Mouse (Mus musculus) hindbrain, postnatal 0 days (tissue): ENCODE measurements at regions not wholly inside any gene's neighbourhood (a gene's known extent, or its start where the extent isn't known, plus 50 kb on each side); places are given as distances from the start of the nearest gene placed in this dataset.

Source experiments
- ATAC-seq: fragments of 200-750 bp; cut with Nextera tagmentation; 2 replicates; pipeline ENCODE4 v1.8.0; 2017; ENCODE audit warnings: mild to moderate bottlenecking, moderate TSS enrichment, moderate library complexity
- DNase-seq: peaks from one replicate; pipeline ENCODE4 v3.0.0-alpha.2; 2015; ENCODE audit warnings: low spot score
- H3K27ac ChIP-seq: fragments of 300-500 bp; sonication (generic); 2 replicates; pipeline ENCODE4 v1.5.1; 2014; ENCODE audit warnings: mild to moderate bottlenecking
- H3K27me3 ChIP-seq: fragments of 300-500 bp; sonication (generic); 2 replicates; pipeline ENCODE4 v1.6.1; 2014; ENCODE audit warnings: low read length, mixed read lengths; ENCODE audit not compliant: insufficient read depth
- H3K36me3 ChIP-seq: fragments of 300-500 bp; sonication (generic); 2 replicates; pipeline ENCODE4 v1.6.1; 2014; ENCODE audit warnings: low read length, mixed read lengths; ENCODE audit not compliant: insufficient read depth
- H3K4me1 ChIP-seq: fragments of 300-500 bp; sonication (generic); 2 replicates; pipeline ENCODE4 v1.6.1; 2014; ENCODE audit warnings: antibody characterized with exemption, low read length, mixed read lengths; ENCODE audit not compliant: insufficient read depth
- H3K4me2 ChIP-seq: fragments of 300-500 bp; sonication (generic); 2 replicates; pipeline ENCODE4 v1.6.1; 2014; ENCODE audit warnings: low read depth, mild to moderate bottlenecking, low read length, moderate library complexity, mixed read lengths
- H3K4me3 ChIP-seq: fragments of 300-500 bp; sonication (generic); 2 replicates; pipeline ENCODE4 v1.5.1; 2014; ENCODE audit warnings: low read length
- H3K9ac ChIP-seq: fragments of 300-500 bp; sonication (generic); replicated peaks from 2 replicates; pipeline ENCODE4 v1.6.1; 2014; ENCODE audit warnings: mild to moderate bottlenecking, low read length, moderate library complexity, mixed read lengths
- H3K9me3 ChIP-seq: fragments of 300-500 bp; sonication (generic); 2 replicates; pipeline ENCODE4 v1.6.1; 2016; ENCODE audit warnings: low read length, mixed read lengths
- CTCF ChIP-seq: IDR thresholded peaks from 2 replicates; pipeline ENCODE4 v1.5.1; 2016; ENCODE audit warnings: antibody characterized with exemption, control low read depth, low read depth
- WGBS: fragments of 180-500 bp; shearing (Covaris S2); extraction: QIAGEN DNeasy Blood & Tissue Kit; methylation state at CpG from one replicate; pipeline ENCODE4 v1.1.7; 2014; 5-methylcytosine and 5-hydroxymethylcytosine counted together

- Histone ChIP-seq H3K9me3 (no peaks in the 10 kb centered on the region), H3K4me1 (no peaks in the 10 kb centered on the region), H3K36me3 (no peaks in the 10 kb centered on the region), H3K27ac (no peak overlapping the region), H3K4me3 (no peak overlapping the region), H3K4me2 (no peak overlapping the region), H3K27me3 (no peaks in the 10 kb centered on the region), H3K9ac (no peak overlapping the region)
- no peak for ATAC-seq
- no peak for TF ChIP-seq CTCF
- 80% methylated on average over 3 of the region's 3 CpGs for WGBS
- DNase-seq, result no peak
These were observed 68.1 kb upstream of the Adamts18 start for GRCm38 (mm10) chr8:113916649-113917048.

GRCm38 (mm10) chr8:113917197-113917596 lies 68.7 kb upstream of the Adamts18 start:
- no peak for TF ChIP-seq CTCF
- Histone ChIP-seq H3K4me3 (no peak overlapping the region), H3K27me3 (no peaks in the 10 kb centered on the region), H3K4me1 (no peaks in the 10 kb centered on the region), H3K4me2 (no peak overlapping the region), H3K9me3 (no peaks in the 10 kb centered on the region), H3K27ac (no peak overlapping the region), H3K36me3 (no peaks in the 10 kb centered on the region), H3K9ac (no peak overlapping the region)
- WGBS, result 28% methylated on average over 6 of the region's 6 CpGs
- DNase-seq, result no peak
- no peak for ATAC-seq

- DNase-seq, result no peak
- no peak overlapping the region for H3K9ac ChIP-seq
- WGBS, result 82% methylated on average over 2 of the region's 2 CpGs
- H3K36me3 ChIP-seq, result no peaks in the 10 kb centered on the region
- H3K4me1 ChIP-seq, result no peaks in the 10 kb centered on the region
- TF ChIP-seq CTCF, result no peak
- H3K27ac ChIP-seq, result no peak overlapping the region
- H3K4me2 ChIP-seq, result no peak overlapping the region
- no peaks in the 10 kb centered on the region for H3K9me3 ChIP-seq
- no peak overlapping the region for H3K4me3 ChIP-seq
- no peak for ATAC-seq
- no peaks in the 10 kb centered on the region for H3K27me3 ChIP-seq
These were observed 71.8 kb upstream of the Adamts18 start for GRCm38 (mm10) chr8:113920306-113920705.

- no peak overlapping the region for H3K27ac ChIP-seq
- no peaks in the 10 kb centered on the region for H3K9me3 ChIP-seq
- no peak overlapping the region for H3K4me3 ChIP-seq
- DNase-seq (no peak), ATAC-seq (no peak)
- TF ChIP-seq CTCF, result no peak
- no peaks in the 10 kb centered on the region for H3K4me1 ChIP-seq
- no peaks in the 10 kb centered on the region for H3K36me3 ChIP-seq
- no peak overlapping the region for H3K4me2 ChIP-seq
- no peaks in the 10 kb centered on the region for H3K27me3 ChIP-seq
- H3K9ac ChIP-seq, result no peak overlapping the region
- 60% methylated on average over 3 of the region's 3 CpGs for WGBS
These were observed 74.8 kb upstream of the Adamts18 start for GRCm38 (mm10) chr8:113923381-113923780.

GRCm38 (mm10) chr8:113953721-113954120 lies 105.2 kb upstream of the Adamts18 start:
- no peak for TF ChIP-seq CTCF
- H3K9me3 ChIP-seq, result no peaks in the 10 kb centered on the region
- no peak for ATAC-seq
- H3K9ac ChIP-seq, result no peak overlapping the region
- peak; percentile 15 for DNase-seq
- H3K4me2 ChIP-seq, result no peak overlapping the region
- H3K4me3 ChIP-seq, result no peak overlapping the region
- WGBS, result 59% methylated on average over 3 of the region's 3 CpGs
- no peaks in the 10 kb centered on the region for H3K4me1 ChIP-seq
- H3K27me3 ChIP-seq, result no peaks in the 10 kb centered on the region
- no peak overlapping the region for H3K27ac ChIP-seq
- H3K36me3 ChIP-seq, result no peaks in the 10 kb centered on the region

GRCm38 (mm10) chr8:113956439-113957043 lies 108.0 kb upstream of the Adamts18 start:
- no peak overlapping the region for H3K9ac ChIP-seq
- no peaks in the 10 kb centered on the region for H3K4me1 ChIP-seq
- no peak overlapping the region for H3K27ac ChIP-seq
- no peaks in the 10 kb centered on the region for H3K27me3 ChIP-seq
- DNase-seq (no peak), ATAC-seq (no peak)
- TF ChIP-seq CTCF, result no peak
- H3K36me3 ChIP-seq, result no peaks in the 10 kb centered on the region
- 91% methylated on average over 14 of the region's 14 CpGs for WGBS
- H3K4me3 ChIP-seq, result no peak overlapping the region
- H3K4me2 ChIP-seq, result no peak overlapping the region
- H3K9me3 ChIP-seq, result no peaks in the 10 kb centered on the region

- 67% methylated on average over 6 of the region's 6 CpGs for WGBS
These were observed 109.3 kb upstream of the Adamts18 start for GRCm38 (mm10) chr8:113957821-113958220.

More at GRCm38 (mm10) chr8:113957821-113958220, 109.3 kb upstream of the Adamts18 start:
- Histone ChIP-seq H3K27me3 (no peaks in the 10 kb centered on the region), H3K4me1 (no peaks in the 10 kb centered on the region), H3K9me3 (no peaks in the 10 kb centered on the region), H3K36me3 (no peaks in the 10 kb centered on the region), H3K4me3 (no peak overlapping the region), H3K27ac (no peak overlapping the region), H3K9ac (no peak overlapping the region), H3K4me2 (no peak overlapping the region)
- DNase-seq, result no peak
- ATAC-seq, result no peak
- no peak for TF ChIP-seq CTCF
